8 mouse cellular contexts compared by ENCODE assay signal in genomic region chr9:124422900-124423551, GRCm38 (mm10). TPM values are rescaled to one million over a fixed set of nuclear protein-coding genes. Genes with fewer than 3 reads are reported as not detected.
DNase-seq lines count a peak whose midpoint lies in the region; ATAC-seq and TF ChIP-seq lines count a peak whose summit lies in the region.

No protein-coding gene starts in this region.

- H3K4me1 ChIP-seq in cortical plate, adult 2 months (ENCODE audit: control insufficient read depth, insufficient read depth, low read length) = no peaks in the 10 kb centered on the region

- ATAC-seq in activated CD4-positive, CD25-positive, alpha-beta regulatory T cell, adult 4 months = peak; percentile 40
- peak; percentile 33 for ATAC-seq in megakaryocyte progenitor cell, adult 5-6 weeks (replicated peaks; ENCODE audit: poor library complexity)

- peak overlapping the region; percentile 94 for H3K27ac ChIP-seq in cortical plate, adult 2 months (ENCODE audit: insufficient read depth, low read length)

- peak; percentile 94 to 96 for DNase-seq in gastrocnemius, adult 8-10 months (ENCODE audit: low spot score in 2 of 2)
- DNase-seq in induced T-regulatory cell, adult 2 months (ENCODE audit: low read depth) = peak; percentile 97
- DNase-seq in left cerebral cortex, adult 9 months (ENCODE audit: low spot score in 2 of 2) = peak; percentile 93
- DNase-seq in right cerebral cortex, postnatal 14 days = peak; percentile 91
- peak; percentile 99 for DNase-seq in urinary bladder, postnatal 4 days (ENCODE audit: low spot score in 2 of 2)

- peak overlapping the region; percentile 60 for H3K4me3 ChIP-seq in cortical plate, adult 2 months (ENCODE audit: insufficient read depth, low read length)

- no peak for TF ChIP-seq CTCF in cortical plate, adult 2 months (IDR thresholded peaks at IDR 0.05; ENCODE audit: extremely low read depth, insufficient read depth, low read length)

- TF ChIP-seq POLR2A in cortical plate, adult 2 months (IDR thresholded peaks at IDR 0.05; ENCODE audit: extremely low read depth, insufficient read depth, low read length) = no peak; the same call in 1 of the 2 replicates

RNA-seq across cellular contexts. Expression of gene Ppp2r3d, which starts 53.7 kb away (rescaled TPM):
- polyA plus RNA-seq in activated CD4-positive, CD25-positive, alpha-beta regulatory T cell, adult 4 months (2017; shearing (Covaris generic)) = 10 to 100 TPM; 11.5 to 12.8 TPM
- 132 and 143 TPM in 2 replicates for polyA plus RNA-seq in cortical plate, adult 2 months (2012; rRNA removed)
- 10 to 100 TPM; 22.9 to 32.5 (median 27.4) TPM for total RNA-seq in gastrocnemius, adult 8-10 months (2022)
- 21.9 and 26.2 TPM in 2 replicates for total RNA-seq in megakaryocyte progenitor cell, adult 5-6 weeks (2015)
- 11.1 and 18.2 TPM in 2 replicates for total RNA-seq in megakaryocyte progenitor cell, adult 5-6 weeks (2017)

Comparison
In these comparisons a context has a peak if more than half of its experiments do, and no peak if none do; other contexts are left out.
1. Peak in every context shown above with its lines: DNase-seq, ATAC-seq, H3K4me3 ChIP-seq and H3K27ac ChIP-seq.